Mouse (Mus musculus) hindbrain, embryonic 13.5 days (tissue): ENCODE measurements around the gene Focad. TPM values are rescaled to one million over a fixed set of nuclear protein-coding genes. Genes with fewer than 3 reads are reported as not detected.

Experiments used
- ATAC-seq: fragments of 200-750 bp; cut with Nextera tagmentation; 2 replicates; pipeline ENCODE4 v1.8.0; 2017; ENCODE audit warnings: moderate TSS enrichment; ENCODE audit not compliant: low FRiP score
- H3K27ac ChIP-seq: fragments of 300-500 bp; sonication (generic); 2 replicates; pipeline ENCODE4 v1.5.1; 2015; ENCODE audit warnings: inconsistent platforms, mild to moderate bottlenecking, moderate library complexity
- H3K27me3 ChIP-seq: fragments of 300-500 bp; sonication (generic); 2 replicates; pipeline ENCODE4 v1.6.1; 2015; ENCODE audit warnings: mild to moderate bottlenecking, inconsistent platforms
- H3K36me3 ChIP-seq: fragments of 300-500 bp; sonication (generic); 2 replicates; pipeline ENCODE4 v1.6.1; 2015; ENCODE audit warnings: mild to moderate bottlenecking, inconsistent platforms
- H3K4me1 ChIP-seq: fragments of 300-500 bp; sonication (generic); replicated peaks from 2 replicates; pipeline ENCODE4 v1.6.1; 2015; ENCODE audit warnings: inconsistent platforms
- H3K4me2 ChIP-seq: fragments of 300-500 bp; sonication (generic); 2 replicates; pipeline ENCODE4 v1.6.1; 2015; ENCODE audit warnings: inconsistent platforms, mild to moderate bottlenecking, moderate library complexity
- H3K4me3 ChIP-seq: fragments of 300-500 bp; sonication (generic); 2 replicates; pipeline ENCODE4 v1.5.1; 2015; ENCODE audit warnings: mild to moderate bottlenecking, inconsistent platforms
- H3K9ac ChIP-seq: fragments of 300-500 bp; sonication (generic); 2 replicates; pipeline ENCODE4 v1.6.1; 2015; ENCODE audit warnings: mild to moderate bottlenecking, inconsistent platforms
- H3K9me3 ChIP-seq: fragments of 300-500 bp; sonication (generic); 2 replicates; pipeline ENCODE4 v1.6.1; 2016; ENCODE audit warnings: inconsistent platforms
- WGBS: fragments of 180-500 bp; shearing (Covaris S2); methylation state at CpG from one replicate; pipeline ENCODE4 v1.1.7; 2015; 5-methylcytosine and 5-hydroxymethylcytosine counted together
- polyA plus RNA-seq: library from polyadenylated mRNA; unstranded; fragments of >200 nt; fragmentation: Nextera tagmentation; extraction: Ambion mirVana; gene quantifications from 2 replicates; pipeline ENCODE4 v1.2.1, GENCODE M21; 2015

The Focad gene
- polyA plus RNA-seq, 1 experiment from 2014 or later: 11.2 TPM

GRCm38 (mm10) chr4:88196500-88196912, 102.1 kb downstream of the Focad start:
- no peak overlapping the region for H3K4me2 ChIP-seq
- 0 out of 2 replicates have a peak, but pooled peaks cover 4% of the 10 kb centered on the region for H3K4me1 ChIP-seq
- H3K27ac ChIP-seq: peak overlapping the region; percentile 48
- no peak overlapping the region for H3K4me3 ChIP-seq
- H3K36me3 ChIP-seq: no peaks in the 10 kb centered on the region
- no peak overlapping the region for H3K9ac ChIP-seq
- no peak for ATAC-seq
- WGBS: 80% methylated on average over 4 of the region's 4 CpGs
- no peaks in the 10 kb centered on the region for H3K27me3 ChIP-seq
- H3K9me3 ChIP-seq: no peaks in the 10 kb centered on the region

GRCm38 (mm10) chr4:88197244-88197643, 102.8 kb downstream of the Focad start:
- H3K4me2 ChIP-seq: no peak overlapping the region
- H3K9me3 ChIP-seq: no peaks in the 10 kb centered on the region
- 79% methylated on average over 5 of the region's 5 CpGs for WGBS
- H3K4me3 ChIP-seq: no peak overlapping the region
- no peak overlapping the region for H3K9ac ChIP-seq
- no peaks in the 10 kb centered on the region for H3K27me3 ChIP-seq
- H3K36me3 ChIP-seq: no peaks in the 10 kb centered on the region
- H3K27ac ChIP-seq: no peak overlapping the region
- ATAC-seq: no peak
- 0 out of 2 replicates have a peak, but pooled peaks cover 4% of the 10 kb centered on the region for H3K4me1 ChIP-seq

GRCm38 (mm10) chr4:88199186-88199585, 104.8 kb downstream of the Focad start:
- no peaks in the 10 kb centered on the region for H3K9me3 ChIP-seq
- H3K9ac ChIP-seq: no peak overlapping the region
- no peak overlapping the region for H3K4me2 ChIP-seq
- ATAC-seq: no peak
- WGBS: 88% methylated on average over 1 of the region's 1 CpGs
- no peaks in the 10 kb centered on the region for H3K36me3 ChIP-seq
- H3K27me3 ChIP-seq: no peaks in the 10 kb centered on the region
- H3K27ac ChIP-seq: no peak overlapping the region
- no peak overlapping the region for H3K4me3 ChIP-seq
- H3K4me1 ChIP-seq: 0 out of 2 replicates have a peak, but pooled peaks cover 4% of the 10 kb centered on the region

- Histone ChIP-seq H3K4me2 (no peak overlapping the region), H3K27me3 (no peaks in the 10 kb centered on the region), H3K9ac (no peak overlapping the region), H3K9me3 (no peaks in the 10 kb centered on the region), H3K36me3 (no peaks in the 10 kb centered on the region), H3K27ac (no peak overlapping the region), H3K4me3 (no peak overlapping the region), H3K4me1 (0 out of 2 replicates have a peak, but pooled peaks cover 1% of the 10 kb centered on the region)
- WGBS: 96% methylated on average over 4 of the region's 4 CpGs
- no peak for ATAC-seq
These were observed 106.6 kb downstream of the Focad start for GRCm38 (mm10) chr4:88201047-88201446.

- WGBS: 96% methylated on average over 6 of the region's 6 CpGs
- Histone ChIP-seq H3K27ac (no peak overlapping the region; the same call in 1 of the 2 replicates), H3K4me1 (peaks cover 21% of the 10 kb centered on the region), H3K36me3 (no peaks in the 10 kb centered on the region), H3K9ac (no peak overlapping the region), H3K27me3 (no peaks in the 10 kb centered on the region), H3K4me3 (no peak overlapping the region), H3K9me3 (no peaks in the 10 kb centered on the region), H3K4me2 (no peak overlapping the region)
- no peak for ATAC-seq
These were observed 114.2 kb downstream of the Focad start for GRCm38 (mm10) chr4:88208676-88209075.

- H3K36me3 ChIP-seq: no peaks in the 10 kb centered on the region
- peak overlapping the region; percentile 74 for H3K27ac ChIP-seq
- H3K4me3 ChIP-seq: no peak overlapping the region
- H3K4me1 ChIP-seq: peaks cover 21% of the 10 kb centered on the region
- no peaks in the 10 kb centered on the region for H3K27me3 ChIP-seq
- no peaks in the 10 kb centered on the region for H3K9me3 ChIP-seq
- no peak overlapping the region for H3K4me2 ChIP-seq
- ATAC-seq: peak; percentile 71; the same call in 1 of the 2 replicates
- H3K9ac ChIP-seq: no peak overlapping the region
- 49% methylated on average over 3 of the region's 3 CpGs for WGBS
These were observed 115.0 kb downstream of the Focad start for GRCm38 (mm10) chr4:88209351-88209814.

- no peaks in the 10 kb centered on the region for H3K36me3 ChIP-seq
- 59% methylated on average over 6 of the region's 6 CpGs for WGBS
- no peaks in the 10 kb centered on the region for H3K27me3 ChIP-seq
- no peak overlapping the region for H3K9ac ChIP-seq
- no peaks in the 10 kb centered on the region for H3K9me3 ChIP-seq
- H3K4me1 ChIP-seq: peaks cover 21% of the 10 kb centered on the region
- ATAC-seq: no peak
- no peak overlapping the region for H3K4me3 ChIP-seq
- peak overlapping the region; percentile 74 for H3K27ac ChIP-seq
- H3K4me2 ChIP-seq: no peak overlapping the region
These were observed 116.2 kb downstream of the Focad start for GRCm38 (mm10) chr4:88210602-88211001.

- H3K27me3 ChIP-seq: no peaks in the 10 kb centered on the region
- H3K9ac ChIP-seq: no peak overlapping the region
- WGBS: 40% methylated on average over 2 of the region's 2 CpGs
- H3K9me3 ChIP-seq: no peaks in the 10 kb centered on the region
- peaks cover 21% of the 10 kb centered on the region for H3K4me1 ChIP-seq
- no peaks in the 10 kb centered on the region for H3K36me3 ChIP-seq
- ATAC-seq: peak; percentile 88
- H3K4me2 ChIP-seq: 0 out of 2 replicates have a peak overlapping the region, but pooled peaks have one; percentile 8
- H3K4me3 ChIP-seq: no peak overlapping the region
- peak overlapping the region; percentile 83 for H3K27ac ChIP-seq
These were observed 116.9 kb downstream of the Focad start for GRCm38 (mm10) chr4:88211200-88211885.

GRCm38 (mm10) chr4:88213895-88214294, 119.5 kb downstream of the Focad start:
- Histone ChIP-seq H3K4me2 (no peak overlapping the region), H3K4me3 (no peak overlapping the region), H3K27me3 (no peaks in the 10 kb centered on the region), H3K9me3 (no peaks in the 10 kb centered on the region), H3K4me1 (peaks cover 19% of the 10 kb centered on the region), H3K9ac (no peak overlapping the region), H3K27ac (no peak overlapping the region), H3K36me3 (no peaks in the 10 kb centered on the region)
- 98% methylated on average over 3 of the region's 3 CpGs for WGBS
- ATAC-seq: no peak

GRCm38 (mm10) chr4:88218286-88218685, 123.9 kb downstream of the Focad start:
- H3K4me1 ChIP-seq: no peaks in the 10 kb centered on the region
- 83% methylated on average over 6 of the region's 6 CpGs for WGBS
- H3K27me3 ChIP-seq: no peaks in the 10 kb centered on the region
- H3K9ac ChIP-seq: no peak overlapping the region
- H3K27ac ChIP-seq: no peak overlapping the region
- H3K36me3 ChIP-seq: no peaks in the 10 kb centered on the region
- H3K9me3 ChIP-seq: no peaks in the 10 kb centered on the region
- no peak for ATAC-seq
- H3K4me3 ChIP-seq: no peak overlapping the region
- no peak overlapping the region for H3K4me2 ChIP-seq

GRCm38 (mm10) chr4:88218797-88219196, 124.4 kb downstream of the Focad start:
- H3K4me3 ChIP-seq: no peak overlapping the region
- no peaks in the 10 kb centered on the region for H3K4me1 ChIP-seq
- H3K27ac ChIP-seq: no peak overlapping the region
- no peak overlapping the region for H3K9ac ChIP-seq
- WGBS: 91% methylated on average over 2 of the region's 2 CpGs
- no peaks in the 10 kb centered on the region for H3K27me3 ChIP-seq
- H3K9me3 ChIP-seq: no peaks in the 10 kb centered on the region
- no peaks in the 10 kb centered on the region for H3K36me3 ChIP-seq
- ATAC-seq: no peak
- no peak overlapping the region for H3K4me2 ChIP-seq

- H3K4me2 ChIP-seq: no peak overlapping the region
- no peaks in the 10 kb centered on the region for H3K36me3 ChIP-seq
- H3K27me3 ChIP-seq: no peaks in the 10 kb centered on the region
- 92% methylated on average over 3 of the region's 3 CpGs for WGBS
- no peak overlapping the region for H3K9ac ChIP-seq
- no peak overlapping the region for H3K27ac ChIP-seq
- H3K4me1 ChIP-seq: no peaks in the 10 kb centered on the region
- ATAC-seq: no peak
- H3K9me3 ChIP-seq: no peaks in the 10 kb centered on the region
- H3K4me3 ChIP-seq: no peak overlapping the region
These were observed 136.9 kb downstream of the Focad start for GRCm38 (mm10) chr4:88231375-88231774.

- Histone ChIP-seq H3K27me3 (no peaks in the 10 kb centered on the region), H3K27ac (no peak overlapping the region), H3K9ac (no peak overlapping the region), H3K9me3 (no peaks in the 10 kb centered on the region), H3K4me1 (peaks cover 15% of the 10 kb centered on the region), H3K36me3 (no peaks in the 10 kb centered on the region), H3K4me3 (no peak overlapping the region), H3K4me2 (no peak overlapping the region)
- 68% methylated on average over 6 of the region's 6 CpGs for WGBS
- ATAC-seq: no peak
These were observed 141.5 kb downstream of the Focad start for GRCm38 (mm10) chr4:88235941-88236340.
